Mouse (Mus musculus) T-helper 2 cell (primary cell): ENCODE data around the gene Adamtsl1.

Experiments
- in situ Hi-C: fragments of 300-600 bp; cut with MboI, MseI; formaldehyde crosslinking; loops from one replicate; pipeline ENCODE4 v1.15.1; 2025; ENCODE audit warnings: high pct_unique_total_duplicates

The Adamtsl1 gene

DNA sequence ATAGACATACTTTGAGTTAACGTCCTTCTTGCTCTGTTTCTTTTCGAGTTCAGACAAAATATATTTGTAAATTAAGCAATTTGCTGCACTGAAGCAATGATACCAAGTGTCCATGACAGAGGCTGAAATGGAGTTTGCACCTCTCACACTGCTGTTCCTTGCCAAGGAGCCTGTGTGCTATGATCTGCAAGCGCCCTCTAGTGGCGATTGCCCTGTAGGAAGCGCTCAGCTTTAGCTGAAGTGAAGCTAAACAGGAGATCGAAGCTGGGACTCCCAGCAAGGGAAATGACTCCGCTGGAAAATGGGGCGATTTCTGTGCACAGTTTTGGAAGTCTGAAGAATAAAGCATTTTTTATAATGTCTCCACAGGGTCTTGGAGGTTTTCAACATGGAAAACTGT is 287.8 kb downstream of the Adamtsl1 start:
- in situ Hi-C loops, result loop anchor here (10.0 kb wide), 1 partner anchor 407 kb away; no protein-coding TSS in a partner anchor

- in situ Hi-C loops, result no loop called here
These were observed 300.4 kb downstream of the Adamtsl1 start for GRCm38 (mm10) chr4:85814418-85814817.

DNA sequence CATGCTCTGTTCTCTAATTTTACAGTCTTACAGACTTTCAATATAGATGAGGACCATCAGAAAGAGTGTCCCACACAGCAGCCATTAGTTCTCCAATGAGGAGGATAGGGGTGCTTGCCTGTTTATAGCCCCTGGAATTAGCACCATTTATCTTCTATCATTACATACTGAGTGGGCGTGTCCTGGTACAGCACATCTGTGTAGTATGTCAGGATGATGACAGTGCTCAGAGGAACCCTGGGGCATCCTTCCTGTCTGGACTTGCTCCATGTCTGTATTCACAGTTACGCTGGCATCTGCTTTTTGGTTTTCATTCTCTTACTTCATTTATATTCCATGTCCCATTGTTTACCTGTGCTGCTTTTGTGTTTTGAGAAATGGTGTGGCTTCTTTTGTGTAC is 304.5 kb downstream of the Adamtsl1 start:
- in situ Hi-C loops, result no loop called here

- in situ Hi-C loops, result no loop called here
These were observed 305.2 kb downstream of the Adamtsl1 start for GRCm38 (mm10) chr4:85819169-85819568.

DNA sequence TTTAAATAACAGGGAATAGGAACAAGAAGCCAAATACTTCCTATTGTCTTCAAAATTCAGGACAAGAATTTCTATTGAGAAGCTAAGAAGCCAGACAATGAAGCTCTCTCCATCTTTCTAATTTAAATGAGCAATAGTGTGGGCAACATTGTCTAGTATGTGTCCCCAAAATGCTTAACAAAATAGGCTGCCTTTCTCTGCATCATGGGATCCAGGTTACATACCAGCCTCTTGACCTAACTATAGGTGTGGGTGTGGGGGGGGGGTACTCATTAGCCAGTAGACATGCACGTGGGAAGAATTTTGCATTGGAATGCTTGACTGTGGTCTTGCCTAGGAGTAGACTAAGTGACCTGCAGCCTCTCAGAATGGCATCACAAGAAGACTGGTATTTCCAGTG is 305.9 kb downstream of the Adamtsl1 start:
- in situ Hi-C loops, result no loop called here

- in situ Hi-C loops, result no loop called here
These were observed 310.2 kb downstream of the Adamtsl1 start for GRCm38 (mm10) chr4:85823952-85824704.

DNA sequence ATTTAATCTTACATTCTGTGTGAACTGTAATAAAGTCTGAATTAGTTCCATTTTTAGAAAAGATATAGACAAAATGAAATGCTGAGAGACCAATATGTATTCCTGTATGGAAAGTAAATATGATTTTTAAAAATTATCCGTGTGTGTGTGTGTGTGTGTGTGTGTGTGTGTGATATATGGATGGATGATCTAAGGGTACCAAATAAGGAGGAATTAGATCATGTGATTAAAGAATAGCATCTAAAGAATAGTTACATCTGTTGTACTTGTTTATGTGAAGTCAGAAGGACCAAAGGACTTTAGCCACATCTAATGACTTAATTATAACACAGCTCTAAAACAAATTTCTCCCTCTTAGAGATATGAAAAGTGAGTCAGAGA is 310.7 kb downstream of the Adamtsl1 start:
- in situ Hi-C loops, result no loop called here

- in situ Hi-C loops, result no loop called here
These were observed 323.1 kb downstream of the Adamtsl1 start for GRCm38 (mm10) chr4:85837058-85837457.

DNA sequence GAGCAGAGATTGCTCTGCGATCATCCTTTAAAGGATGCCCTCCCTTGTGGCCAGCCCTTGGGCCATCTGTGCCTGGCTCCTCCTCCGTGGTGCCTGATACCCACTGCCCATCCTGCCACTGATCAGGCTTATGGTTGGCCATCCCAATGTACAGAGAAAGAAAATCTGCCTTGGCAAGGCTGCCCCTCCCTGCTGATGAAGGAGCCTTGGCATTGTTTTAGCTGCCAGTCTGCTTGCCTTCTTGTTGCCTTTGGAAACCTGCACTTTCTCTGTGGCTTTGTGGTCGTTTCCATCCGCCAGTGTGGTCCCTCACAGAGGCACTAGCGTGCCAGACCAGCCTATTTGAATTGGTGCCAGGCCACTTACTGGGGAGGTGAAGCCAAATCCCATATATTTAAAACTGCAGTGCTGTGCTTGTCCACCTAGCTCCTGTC is 323.6 kb downstream of the Adamtsl1 start:
- in situ Hi-C loops, result no loop called here

DNA sequence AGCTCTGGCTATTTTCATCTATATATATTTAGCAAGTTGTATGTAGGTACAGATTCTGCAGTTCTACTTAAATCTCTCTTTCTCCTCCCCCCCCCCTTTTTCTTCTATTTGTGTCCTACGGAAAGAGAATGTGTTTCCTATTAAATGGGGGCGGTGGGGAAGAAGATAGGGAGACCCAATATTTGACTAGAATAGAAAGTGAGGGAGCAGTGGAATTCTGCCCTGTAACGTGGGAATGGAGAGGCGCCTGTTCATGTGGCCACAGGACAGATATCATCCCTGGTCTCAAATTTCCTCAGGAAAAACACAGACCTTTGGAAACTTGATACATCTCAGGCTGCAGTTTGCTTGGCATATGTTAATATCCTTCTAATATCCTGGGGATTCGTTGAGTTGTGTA is 324.1 kb downstream of the Adamtsl1 start:
- in situ Hi-C loops, result no loop called here

DNA sequence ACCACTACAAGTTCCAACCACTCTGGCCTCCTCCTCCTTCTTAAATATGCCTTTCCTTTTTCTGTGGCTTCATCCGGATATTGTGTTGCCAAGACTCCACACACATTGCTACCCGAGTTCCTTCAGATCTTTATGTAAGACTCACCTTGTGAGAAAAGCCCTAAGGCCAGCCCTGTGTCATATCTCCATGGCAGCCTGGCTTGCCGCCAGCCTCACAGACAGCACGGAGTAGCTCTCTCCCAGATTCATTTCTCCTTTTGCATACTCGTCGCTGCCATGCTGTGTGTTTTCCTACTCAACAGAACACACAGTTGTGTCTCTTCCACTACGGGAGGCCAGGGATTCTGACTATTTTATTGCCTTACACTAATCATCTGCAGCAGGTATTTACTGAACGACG is 328.1 kb downstream of the Adamtsl1 start:
- in situ Hi-C loops, result no loop called here

- in situ Hi-C loops, result no loop called here
These were observed 330.4 kb downstream of the Adamtsl1 start for GRCm38 (mm10) chr4:85844381-85844780.

DNA sequence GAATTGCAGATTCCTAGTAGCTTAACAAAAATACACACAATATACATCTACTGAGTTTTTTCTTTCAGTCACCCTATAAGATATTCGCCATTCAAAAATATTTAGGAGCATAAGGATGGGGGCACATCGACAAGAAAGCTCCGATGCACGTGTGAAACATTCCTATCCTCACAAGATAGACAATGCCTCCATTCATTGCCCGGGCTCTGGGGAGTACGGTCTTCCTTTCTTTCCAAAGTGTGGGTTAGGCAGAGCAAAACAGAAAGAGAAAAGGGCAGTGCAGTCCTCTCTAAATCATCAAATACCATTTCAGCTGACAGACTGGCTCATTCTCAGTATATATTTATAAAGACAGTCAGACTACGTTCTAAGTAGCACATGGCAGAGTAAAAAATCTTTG is 332.0 kb downstream of the Adamtsl1 start:
- in situ Hi-C loops, result no loop called here

DNA sequence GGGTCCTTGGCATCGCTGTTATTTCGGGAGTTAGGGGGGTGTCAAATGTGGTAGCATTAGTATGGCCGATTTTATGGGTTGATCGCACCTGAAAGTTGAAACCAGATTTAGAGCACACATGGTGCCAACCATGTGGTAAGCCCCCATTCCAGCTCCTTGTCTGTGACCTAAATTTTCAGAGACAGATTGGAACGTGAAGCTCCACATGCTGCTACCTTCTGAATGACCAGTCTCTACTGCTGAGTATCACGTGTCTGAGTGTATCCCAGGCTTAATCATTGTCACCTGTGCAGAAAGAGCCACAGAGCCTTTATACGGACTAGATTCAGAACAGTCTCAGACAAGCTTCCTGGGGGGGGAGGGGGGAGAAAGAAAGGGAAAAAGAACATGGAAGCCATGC is 339.4 kb downstream of the Adamtsl1 start:
- in situ Hi-C loops, result no loop called here

- in situ Hi-C loops, result no loop called here
These were observed 340.5 kb downstream of the Adamtsl1 start for GRCm38 (mm10) chr4:85854507-85854906.

- in situ Hi-C loops, result no loop called here
These were observed 365.4 kb downstream of the Adamtsl1 start for GRCm38 (mm10) chr4:85879376-85879775.

GRCm38 (mm10) chr4:85881318-85881717 is 367.3 kb downstream of the Adamtsl1 start:
- in situ Hi-C loops, result no loop called here

GRCm38 (mm10) chr4:85884031-85884430 is 370.1 kb downstream of the Adamtsl1 start:
- in situ Hi-C loops, result no loop called here

DNA sequence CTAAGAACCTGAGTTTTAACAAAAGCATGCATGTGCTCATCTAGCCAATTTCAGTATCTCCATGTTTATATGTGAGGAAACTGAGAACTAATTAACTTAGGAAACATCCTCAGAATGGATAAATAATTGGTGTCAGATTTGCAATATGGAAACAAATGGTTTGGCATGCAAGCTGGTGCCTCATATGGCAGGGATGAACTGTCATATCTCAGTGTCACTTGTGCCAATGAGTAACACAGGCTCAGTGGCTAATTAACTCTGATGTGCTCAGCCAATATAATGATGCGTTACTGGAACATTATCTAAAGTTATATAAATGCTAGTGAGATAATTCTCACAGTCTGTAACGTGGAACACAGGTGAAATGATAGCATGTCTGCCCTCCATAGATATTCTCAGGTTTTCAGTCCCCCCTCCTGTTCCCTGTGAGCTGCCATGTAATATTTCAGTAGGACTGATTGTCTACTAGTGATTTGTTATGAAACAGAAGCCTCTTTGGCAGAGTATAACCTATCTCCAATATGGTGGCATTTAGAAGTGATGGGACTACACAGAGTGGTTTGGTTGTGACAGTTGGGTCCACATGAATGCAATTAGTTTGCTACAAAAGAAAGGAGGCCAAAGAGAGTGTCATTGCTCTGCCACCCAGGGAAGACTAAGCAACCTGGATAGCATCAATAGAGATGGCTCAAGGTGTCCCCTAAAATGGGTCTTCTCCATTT is 376.1 kb downstream of the Adamtsl1 start:
- in situ Hi-C loops, result no loop called here

GRCm38 (mm10) chr4:85901316-85901715 is 387.3 kb downstream of the Adamtsl1 start:
- in situ Hi-C loops, result no loop called here

GRCm38 (mm10) chr4:85904217-85904616 is 390.2 kb downstream of the Adamtsl1 start:
- in situ Hi-C loops, result no loop called here

DNA sequence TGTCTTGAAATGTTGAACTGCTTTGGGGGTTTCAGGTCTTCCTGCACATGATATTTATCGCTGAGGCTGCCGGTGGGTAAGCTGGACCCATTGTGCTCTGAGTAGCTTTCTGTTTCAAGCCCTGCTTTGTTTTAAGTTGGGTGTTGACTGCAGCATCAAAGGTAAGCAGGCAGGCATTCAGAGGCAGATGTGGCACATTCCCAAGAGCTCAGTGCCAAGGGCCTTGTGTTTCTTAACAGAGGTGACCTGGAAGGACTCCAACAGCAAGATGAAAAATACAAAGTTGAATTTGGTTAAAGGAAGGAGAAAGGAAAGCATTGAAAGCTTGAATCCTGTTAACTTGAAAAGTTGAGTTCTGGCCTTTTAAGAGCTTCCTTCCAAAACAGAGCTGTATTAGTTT is 402.1 kb downstream of the Adamtsl1 start:
- in situ Hi-C loops, result no loop called here

DNA sequence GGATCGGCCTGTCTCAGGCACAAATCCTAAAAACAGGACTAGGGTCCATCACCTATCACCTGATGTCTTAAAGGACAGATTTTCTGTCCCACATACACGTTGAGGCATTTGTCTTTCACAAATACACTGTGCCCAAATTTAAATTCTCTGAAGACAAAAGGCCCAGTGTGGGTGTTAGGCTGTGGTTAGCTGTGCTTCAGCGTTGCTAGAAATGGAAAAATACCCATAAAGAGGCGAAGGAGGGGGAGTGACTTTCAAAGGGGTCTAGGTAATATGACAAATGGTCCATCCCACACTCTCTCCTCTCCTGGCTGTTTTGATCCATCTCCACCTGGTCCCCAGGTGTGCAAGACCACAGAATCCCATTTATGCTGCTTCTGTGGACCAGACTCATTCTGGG is 404.4 kb downstream of the Adamtsl1 start:
- in situ Hi-C loops, result no loop called here
